Mouse (Mus musculus): ENCODE results near the gene 1700016H13Rik.
A peak's percentile ranks its signal among the peaks of the same experiment; 100 is the strongest.

1700016H13Rik gene

DNA sequence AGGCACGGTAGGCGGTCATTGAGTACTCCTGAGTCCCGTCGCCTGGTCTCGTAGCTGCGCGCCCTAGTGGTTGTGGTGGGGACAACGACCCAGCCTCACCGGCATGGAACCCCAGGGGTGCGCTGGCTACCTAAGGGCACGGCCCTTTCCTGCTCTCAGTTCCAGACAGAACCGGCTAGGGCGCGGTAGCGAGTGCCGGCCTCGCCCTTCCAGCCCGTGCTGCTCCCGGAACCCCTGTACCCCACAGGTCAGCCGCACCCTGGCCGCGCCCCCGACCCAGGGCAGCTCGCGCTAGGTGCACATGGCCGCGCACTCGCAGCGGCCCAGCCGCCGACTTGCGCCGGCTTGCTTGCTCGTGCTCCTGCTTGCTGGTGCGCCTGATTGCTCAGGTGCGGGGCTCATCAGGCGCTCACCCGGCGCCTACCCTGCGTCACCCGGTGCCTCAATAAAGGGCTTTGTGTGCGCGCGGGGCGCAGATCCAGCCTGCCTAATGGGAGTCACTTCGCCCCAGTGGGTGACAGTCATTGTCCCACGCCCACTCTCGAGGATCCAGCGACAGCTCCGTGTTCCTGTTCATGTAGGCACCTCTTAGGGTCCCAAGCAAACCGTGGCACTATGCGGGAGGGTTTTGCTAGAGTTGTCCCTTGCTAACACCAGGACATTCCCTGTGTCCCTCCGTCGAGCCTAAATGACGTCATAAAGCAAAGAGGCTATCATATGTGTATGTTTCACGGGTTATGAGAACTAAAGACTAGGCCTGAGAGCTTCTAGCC is at the start of gene 1700016H13Rik:
1700016H13Rik (minus strand) TSS at position 665 of the 773 bp plus-strand sequence.
- DNase-seq: peak; percentile 65

DNA sequence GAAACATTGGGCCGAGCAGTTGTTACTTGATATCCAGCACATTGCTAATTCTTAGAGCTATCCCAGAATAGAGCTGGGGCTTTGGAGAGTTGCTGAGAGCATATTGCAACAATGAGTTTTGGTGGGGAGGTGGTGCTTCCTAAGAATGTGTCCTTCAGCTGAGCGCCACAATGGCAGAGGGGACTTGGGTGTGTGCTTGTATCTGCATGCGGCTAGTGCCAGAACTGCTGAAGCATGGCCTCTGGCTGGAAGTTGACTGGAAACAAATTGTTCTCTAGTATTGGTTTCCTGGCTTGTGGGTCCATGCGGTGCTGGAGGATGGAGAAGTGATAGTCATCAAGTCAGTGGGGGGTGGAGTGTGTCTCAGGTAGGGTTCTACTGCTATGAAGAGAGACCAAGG is 49.5 kb upstream of the 1700016H13Rik start:
- no peak for DNase-seq

DNA sequence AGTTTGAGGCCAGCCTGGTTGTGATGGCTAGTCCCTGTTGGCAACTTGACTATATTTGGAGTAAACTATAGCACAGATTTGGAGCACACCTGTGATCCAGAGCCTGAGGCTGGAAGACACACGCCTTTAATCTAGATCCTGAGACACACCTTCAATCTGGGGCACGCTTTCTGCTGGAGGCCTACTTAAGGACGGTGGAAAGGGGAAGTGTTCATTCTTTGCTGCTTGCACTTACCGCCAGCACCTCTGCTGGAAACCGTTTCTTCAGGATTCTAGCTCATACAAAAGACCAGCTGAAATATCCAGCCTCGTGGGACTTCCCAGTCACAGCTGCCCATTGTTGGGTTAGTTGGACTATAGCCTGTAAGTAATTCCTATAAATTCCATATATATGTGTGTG is 46.7 kb upstream of the 1700016H13Rik start:
- DNase-seq: no peak

DNA sequence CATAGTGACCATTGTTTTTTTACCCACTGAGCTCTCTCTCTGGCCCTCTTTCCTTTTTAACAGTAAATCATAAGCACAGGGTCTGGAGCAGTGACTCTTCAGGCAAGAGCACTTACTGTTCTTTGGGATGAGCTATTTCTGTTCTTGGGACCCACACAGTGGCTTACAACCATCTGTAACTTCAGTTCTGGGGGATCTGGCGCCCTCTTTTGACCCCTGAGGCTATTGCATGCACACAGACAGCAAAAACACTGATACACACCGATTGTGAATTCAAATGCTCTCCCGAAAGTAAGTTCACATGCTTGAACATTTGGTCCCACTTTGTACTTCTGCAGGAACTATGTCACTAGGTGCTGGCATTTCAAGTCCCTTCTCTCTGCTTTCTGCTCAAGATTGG is 45.7 kb upstream of the 1700016H13Rik start:
- no peak for DNase-seq

DNA sequence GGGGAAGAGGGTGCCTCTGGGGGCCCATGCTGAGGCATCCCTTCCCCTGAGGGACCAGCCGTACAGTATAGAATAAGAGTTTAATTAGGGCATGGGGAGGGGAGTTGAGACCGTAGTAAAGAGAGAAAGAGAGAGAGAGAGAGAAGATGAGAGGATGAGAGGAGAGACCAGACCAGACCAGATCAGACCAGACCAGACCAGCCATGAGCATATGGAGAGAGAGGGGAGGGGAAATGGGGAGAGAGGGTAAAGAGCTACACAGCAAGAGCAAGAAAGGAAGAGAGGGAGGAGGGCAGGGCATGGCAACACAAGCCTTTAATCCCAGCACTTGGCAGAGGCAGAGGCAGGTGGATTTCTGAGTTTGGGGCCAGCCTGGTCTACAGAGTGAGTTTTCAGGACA is 44.9 kb upstream of the 1700016H13Rik start:
- no peak for DNase-seq

DNA sequence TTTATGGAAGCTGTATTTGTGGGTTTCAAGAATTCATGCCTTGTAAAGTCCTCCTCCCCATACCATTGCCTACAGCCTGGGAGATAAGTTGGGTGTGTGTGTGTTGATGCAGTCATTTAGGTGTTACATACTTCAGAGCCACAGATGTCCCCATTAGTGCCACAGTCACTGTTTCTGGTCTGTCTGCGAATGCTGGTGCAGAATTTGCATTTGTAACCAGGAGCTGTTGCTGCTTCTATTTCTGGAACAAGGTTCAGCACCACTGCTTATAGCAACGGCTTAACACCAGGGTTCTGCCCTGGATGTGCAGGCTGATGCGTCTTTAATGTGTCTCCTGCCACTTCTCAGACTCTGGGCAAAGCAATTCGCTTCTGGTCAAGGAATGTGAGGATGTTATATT is 43.7 kb upstream of the 1700016H13Rik start:
- no peak for DNase-seq

DNA sequence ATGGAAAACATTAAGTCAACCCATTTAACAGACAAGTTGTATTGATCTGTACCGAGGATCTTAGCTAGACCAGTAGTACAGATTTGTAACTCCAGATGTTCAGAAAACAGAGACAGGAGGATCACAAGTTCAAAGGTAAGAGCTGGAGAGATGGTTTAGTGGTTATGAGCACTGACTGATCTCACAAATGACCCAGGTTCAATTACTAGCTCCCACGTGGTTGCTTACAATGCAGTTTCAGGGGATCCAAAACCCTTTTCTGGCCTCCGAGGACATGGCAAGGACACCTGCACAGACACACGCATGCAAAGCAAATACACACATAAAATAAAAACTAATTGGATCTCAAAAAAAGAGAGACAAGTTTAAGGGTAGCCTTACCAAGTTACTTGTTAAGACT is 42.8 kb upstream of the 1700016H13Rik start:
- no peak for DNase-seq

DNA sequence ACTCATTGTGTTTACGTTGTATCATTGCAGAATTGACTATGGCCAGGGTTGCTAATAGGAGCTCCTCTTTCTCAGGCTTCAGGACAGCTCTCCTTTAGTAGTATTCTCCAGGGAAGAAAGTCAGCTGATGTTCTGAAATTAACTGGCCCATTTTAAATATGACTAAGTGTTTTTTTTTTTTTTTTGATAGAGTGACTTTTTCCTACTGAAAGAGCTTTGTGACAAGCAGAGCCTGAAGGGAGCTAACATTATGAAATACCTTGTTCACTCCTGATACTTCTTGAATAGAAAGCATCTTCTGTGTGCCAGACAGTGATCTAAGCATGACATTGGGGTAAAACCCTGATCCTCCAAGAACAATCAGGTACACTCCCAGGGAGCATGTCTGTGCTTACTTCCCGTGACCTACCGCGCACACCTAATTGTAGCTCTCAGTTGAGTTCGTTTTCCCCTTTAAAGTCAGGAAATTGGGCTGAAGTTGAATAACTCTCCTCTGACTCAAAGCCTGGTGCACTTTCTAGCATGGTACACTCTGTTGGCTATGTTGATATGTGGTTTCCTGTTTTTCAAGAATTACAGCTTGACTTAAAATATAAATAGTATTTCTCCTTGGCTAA is 42.2 kb upstream of the 1700016H13Rik start:
- no peak for DNase-seq

DNA sequence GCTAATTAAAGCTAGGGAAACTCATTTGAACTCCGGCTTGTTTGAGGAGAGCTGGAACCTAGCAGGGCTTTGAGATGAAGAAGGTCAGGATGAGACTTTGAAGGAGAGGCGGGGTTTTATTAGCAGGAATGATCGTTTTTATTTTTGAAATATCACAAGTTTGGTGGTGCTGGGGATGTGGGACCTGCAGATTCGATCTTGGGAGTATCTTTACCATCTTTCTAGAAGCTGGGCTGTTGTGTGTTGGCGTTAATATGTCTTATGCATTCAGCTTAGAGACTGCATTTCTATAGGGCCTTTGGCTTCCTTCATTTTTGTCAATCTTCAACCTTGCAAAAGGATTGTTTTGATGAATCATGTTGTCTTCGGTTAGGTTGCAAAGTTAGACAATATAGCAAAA is 38.3 kb upstream of the 1700016H13Rik start:
- DNase-seq: no peak

DNA sequence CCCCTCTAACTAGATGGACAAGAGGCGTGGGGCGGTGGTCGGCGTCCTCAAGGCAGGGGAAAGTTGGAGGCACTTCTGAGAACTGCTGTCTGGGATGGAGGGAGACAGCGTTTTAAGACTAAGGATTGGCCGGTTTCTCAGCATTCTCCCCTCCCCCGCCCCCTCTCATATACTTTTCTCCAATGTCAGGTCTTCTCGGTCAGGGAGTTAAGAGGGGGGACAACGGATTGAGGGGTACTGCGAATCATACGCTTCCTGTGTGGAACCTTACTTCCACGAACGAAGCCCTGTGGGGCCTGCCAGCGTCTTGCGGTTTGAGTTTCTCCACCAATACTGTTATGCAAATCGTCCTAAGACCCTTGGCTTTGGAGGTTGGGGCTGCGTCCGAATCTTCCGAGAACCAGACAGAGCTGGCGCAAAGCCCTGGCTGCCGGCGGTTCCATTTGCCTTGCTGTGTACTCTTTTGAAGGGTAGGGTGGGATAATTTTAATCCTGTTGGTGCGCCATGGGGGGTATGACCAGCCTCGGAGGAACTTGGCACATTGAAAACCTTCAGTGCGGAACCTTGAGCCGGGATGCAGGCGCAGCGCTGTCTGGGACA is 37.3 kb upstream of the 1700016H13Rik start:
- DNase-seq: no peak

DNA sequence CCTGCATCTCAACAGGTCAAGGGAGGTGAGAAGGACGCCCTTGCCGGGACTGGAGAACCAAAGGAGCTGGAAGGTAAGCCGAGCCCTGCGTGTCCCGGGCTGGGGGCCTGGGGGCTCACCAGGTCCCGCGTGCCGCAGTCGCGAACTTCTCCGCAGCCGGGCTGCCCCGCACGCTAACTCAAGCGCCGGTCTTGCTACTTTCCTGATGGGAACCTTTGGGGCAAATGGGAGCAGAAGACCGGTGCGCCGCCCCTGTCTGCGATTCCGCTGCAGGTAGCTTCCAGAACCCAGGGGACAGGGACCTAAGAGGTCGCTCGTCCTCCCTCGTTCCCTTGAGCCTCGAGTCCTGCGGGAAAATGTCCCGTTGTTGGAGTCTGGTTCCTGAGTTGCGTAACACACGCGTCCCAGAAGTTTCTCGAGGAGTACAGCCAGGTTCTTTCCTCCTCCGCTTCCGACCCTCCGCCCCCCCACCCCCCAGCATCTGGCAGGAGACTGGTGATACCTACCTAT is 36.8 kb upstream of the 1700016H13Rik start:
- no peak for DNase-seq

DNA sequence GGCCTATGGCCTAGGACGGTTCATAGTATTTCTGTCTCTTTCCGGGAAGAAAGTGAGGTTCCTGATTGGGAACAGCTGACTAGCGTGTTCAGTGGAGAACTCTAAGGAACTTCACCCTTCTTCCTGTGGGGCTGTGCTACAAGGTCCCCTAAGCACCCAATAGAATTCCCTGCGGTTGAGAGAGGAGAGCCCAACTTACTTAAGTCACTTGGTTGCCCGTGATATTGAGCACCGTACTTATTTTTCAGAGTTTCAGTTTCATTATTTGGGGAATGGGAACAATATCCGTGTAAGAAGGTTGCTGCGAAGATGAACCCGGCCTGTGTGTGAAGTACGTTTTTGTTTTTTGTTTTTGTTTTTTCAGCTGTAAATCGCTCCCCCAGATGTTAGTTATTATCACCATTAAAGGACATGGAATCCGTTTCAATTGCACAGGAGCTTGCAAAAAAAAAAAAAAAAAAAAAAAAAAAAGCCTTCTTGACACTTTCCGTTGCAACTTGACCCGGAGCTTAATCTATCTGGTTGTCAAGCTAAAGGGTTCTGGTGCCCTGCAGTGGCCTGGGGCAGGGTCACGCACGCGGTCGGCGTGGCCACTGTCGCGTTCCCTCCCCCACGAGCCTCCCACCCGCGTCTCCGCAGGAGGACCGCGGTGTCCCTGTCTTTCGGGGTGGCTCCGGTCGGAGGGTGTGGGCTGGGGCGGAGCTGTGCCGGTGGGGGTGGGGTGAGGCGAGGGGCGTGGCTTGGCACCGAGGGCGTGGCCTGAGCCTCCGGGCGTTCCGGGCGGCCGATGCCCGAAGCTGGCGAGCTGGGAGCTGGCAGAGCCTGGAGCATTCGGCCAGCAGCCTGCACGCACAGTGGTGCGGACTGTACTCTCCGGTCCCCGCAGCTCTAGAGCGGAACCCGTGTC is 36.1 kb upstream of the 1700016H13Rik start, which contains the start of gene Aff1:
Aff1 (plus strand) TSS at position 751 of the 907 bp plus-strand sequence.
- peak; percentile 68 for DNase-seq

DNA sequence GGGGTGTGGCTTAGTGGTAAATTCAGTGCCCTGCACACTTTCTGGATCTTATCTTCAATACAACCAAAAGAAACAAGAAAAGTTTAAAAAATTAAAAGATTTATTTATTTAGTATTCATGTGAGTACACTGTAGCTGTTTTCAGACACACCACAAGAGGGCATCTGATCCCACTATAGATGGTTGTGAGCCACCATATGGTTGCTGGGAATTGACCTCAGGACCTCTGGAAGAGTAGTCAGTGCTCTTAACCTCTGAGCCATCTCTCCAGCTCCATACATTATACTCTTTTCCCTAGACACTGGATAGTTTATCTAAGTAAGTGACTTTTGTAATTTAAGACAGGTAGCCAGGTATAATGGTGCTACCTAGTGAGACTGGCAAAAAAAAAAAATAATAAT is 35.4 kb upstream of the 1700016H13Rik start:
- no peak for DNase-seq

DNA sequence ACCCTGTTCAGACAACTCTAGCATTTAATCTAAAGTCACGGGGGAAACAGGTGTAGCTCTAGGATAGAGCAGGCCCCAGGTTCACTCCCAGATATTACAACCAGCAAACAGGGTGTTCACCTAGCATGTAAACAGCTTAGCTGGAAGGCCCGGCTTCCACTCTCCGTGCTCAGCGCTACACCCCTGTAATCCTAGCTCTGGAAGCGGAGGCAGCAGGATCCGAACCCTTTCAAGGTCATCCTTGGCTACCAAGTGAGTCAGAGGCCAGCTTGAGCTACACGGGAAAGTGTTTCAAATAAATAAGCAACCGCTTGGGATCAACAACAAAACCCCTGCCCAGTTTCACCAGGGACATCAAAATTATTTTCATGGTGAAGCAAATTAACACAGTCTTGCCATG is 34.4 kb upstream of the 1700016H13Rik start:
- DNase-seq: no peak

DNA sequence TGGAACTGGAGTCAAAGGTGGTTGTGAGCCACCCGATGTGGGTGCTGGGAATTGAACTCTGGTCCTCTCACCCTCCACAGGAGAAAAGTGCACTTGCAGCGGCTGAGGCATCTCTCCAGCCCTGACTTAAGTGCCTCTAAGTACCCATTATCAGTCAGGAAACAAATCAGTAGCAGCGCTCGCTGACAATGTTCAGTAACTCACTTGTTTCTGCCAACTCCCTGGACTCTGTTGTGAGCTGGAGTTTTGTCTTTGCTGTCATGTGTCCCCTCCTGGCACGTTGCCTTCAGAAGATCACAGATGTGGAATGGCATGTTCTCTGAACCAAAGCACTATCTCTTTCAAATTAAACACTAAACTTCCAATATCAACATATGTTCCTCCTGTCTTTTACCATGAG is 33.8 kb upstream of the 1700016H13Rik start:
- DNase-seq: no peak

DNA sequence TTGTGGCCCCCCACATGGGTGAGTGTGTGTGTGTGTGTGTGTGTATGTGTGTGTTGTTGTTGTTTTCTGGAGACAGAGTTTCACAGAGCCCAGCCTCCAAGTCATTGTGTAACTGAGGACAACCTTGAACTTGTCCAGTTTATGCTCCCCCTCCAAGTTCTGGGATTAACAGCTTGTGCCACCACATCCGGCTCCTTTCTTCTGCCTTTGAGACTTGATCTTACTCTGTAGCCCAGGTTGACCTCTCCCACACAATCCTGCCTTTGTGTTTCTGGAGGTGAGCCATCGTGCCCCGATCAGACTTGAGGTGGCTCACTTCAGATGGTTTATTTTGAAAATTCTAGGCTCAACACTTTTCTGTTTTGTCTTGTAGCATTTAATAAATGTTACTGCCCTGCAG is 26.0 kb upstream of the 1700016H13Rik start:
- no peak for DNase-seq

DNA sequence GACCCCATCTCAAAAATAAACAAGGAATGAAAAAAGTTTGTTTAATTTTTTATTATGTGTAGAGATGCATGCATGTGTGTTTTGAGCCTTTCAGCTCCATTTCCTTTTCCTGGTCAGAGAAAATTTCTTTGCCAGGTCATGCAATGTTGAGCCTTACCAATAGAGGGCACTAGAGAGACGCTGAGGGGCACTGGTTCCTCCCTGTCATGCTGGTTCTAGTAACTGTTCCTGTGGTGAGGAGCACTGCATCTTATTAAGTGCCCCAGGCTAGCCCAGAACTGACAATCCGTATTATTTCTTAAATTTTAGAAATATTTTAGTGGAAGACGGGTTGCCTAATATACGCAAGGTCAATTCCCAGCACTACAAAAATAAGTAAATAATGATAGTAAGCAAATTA is 24.6 kb upstream of the 1700016H13Rik start:
- no peak for DNase-seq

DNA sequence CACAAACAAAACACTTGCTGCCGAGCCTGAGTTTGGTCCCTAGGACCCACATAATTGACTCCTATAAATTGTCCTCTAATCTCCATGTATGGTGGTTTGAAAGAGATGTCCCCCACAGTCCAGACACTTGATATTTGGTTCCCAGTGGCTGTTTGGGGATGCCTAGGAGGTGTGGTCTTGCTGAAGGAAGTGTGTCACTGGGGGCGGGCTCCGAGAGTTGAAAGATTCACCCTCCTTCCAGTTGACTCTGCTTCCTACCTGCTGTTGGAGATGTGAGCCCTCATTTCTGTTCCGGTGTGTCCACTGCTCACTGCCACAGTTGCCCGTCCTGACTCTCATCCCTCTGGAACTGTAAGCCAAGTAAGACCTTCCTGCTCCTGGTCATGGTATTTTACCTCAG is 23.2 kb upstream of the 1700016H13Rik start:
- DNase-seq: no peak

DNA sequence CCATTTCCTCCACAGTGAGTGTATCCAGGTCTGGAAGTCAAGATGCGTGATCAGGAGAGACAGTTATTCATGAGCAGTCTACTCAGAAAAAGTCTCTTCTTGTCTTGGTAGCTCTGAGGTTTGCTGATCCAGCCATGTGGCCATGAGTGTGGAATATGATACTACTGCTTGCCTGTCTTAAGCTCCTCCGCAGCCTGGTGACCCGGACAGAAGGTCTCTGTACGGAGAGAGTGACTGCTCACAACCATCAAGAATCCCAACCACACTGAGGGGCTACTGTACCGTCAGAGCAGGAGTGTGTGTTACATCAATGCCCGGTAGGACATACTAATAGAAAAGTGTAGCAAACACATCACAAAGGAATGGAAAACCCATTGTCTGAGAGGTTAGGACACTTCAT is 22.1 kb upstream of the 1700016H13Rik start:
- DNase-seq: no peak

DNA sequence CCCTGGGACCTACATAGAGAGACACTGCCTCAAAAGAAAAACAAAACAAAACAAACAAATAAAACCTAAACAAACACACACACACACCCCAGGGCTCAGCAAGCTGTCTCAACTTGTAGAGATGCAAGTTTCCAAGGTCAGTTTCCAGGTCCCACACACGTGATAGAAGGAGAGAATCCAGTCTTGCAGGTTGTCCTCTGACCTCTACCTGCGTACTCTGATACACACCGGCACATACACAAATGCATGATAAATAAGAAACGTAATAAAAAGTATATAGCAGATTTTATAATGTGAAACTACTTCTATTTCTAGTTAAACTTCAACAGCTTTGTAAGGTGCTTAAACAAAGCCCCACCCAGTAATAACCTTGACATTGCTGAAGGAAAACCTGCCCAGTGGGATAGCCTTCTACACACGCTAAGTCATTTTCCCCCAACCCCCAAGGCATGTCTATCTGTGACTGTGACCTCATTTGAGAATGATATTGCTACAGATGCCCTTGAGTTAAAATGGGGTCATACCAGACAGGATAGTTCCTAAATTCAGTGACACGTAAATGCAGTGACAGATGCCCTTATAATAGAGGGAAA is 20.6 kb upstream of the 1700016H13Rik start:
- DNase-seq: no peak

DNA sequence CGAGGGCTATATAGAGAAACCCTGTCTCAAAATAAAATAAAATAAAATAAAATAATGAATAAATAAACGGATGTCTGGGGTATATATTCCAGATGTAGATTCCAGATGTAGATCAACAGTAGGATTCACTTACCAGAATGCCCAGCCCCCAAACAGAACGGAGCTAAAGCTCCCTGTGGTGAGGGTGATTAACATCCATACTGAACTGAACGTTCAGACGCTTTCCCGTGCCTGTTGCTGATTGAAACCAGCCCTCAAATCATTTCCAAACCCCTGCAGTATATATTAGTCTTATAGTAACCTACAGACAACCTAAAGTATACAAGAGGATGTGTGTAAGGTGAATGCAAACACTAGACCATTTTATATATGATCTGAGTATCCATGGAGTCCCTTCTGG is 18.7 kb upstream of the 1700016H13Rik start:
- DNase-seq: no peak

DNA sequence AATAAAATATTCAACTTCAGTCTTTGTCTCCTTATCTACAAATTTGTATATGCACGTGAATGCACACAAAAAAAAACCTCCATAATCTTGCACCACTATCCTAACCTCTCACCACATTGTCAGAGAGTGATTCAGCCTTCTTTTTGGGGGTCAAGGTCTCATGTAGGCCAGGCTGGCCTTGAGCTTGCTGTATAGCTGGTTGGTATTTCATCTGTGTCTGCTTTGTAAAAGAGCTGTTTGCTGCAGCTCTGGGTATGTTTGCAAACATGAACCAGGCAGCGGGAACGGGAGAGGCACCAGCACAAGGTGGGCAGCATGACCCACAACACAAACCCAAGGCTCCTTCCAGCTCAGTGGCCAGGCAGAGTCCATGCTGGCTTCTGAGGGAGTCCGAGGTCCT is 17.8 kb upstream of the 1700016H13Rik start:
- DNase-seq: no peak

DNA sequence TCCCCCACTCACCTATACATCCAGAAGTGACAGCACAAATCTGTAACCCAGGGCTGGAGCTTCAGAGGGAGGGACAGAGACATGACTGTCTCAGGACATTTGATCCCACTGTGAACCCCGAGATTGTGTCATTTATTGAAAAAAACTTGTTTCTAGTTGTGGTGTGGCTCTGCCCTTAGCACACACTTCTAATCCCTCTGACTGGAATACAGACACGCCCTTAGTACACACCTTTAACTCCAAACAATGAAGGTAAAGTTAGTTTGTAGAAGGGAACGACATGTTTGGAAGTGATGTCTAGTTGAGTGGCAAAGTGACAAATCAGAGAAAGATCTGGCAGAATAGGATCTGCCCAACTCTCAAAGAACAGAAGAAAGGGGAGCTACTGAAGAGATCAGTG is 16.0 kb upstream of the 1700016H13Rik start:
- no peak for DNase-seq

Measured in right cerebral cortex, postnatal 4 days (tissue).